Mouse (Mus musculus) forebrain, postnatal 0 days (tissue): ENCODE measurements around the gene Tmem106c. TPM values are rescaled to one million over a fixed set of nuclear protein-coding genes. Genes with fewer than 3 reads are reported as not detected.
A peak's percentile ranks its signal among the peaks of the same experiment; 100 is the strongest.

Experiments
- ATAC-seq: fragments of 200-750 bp; cut with Nextera tagmentation; 2 replicates; pipeline ENCODE4 v1.8.0; 2017; ENCODE audit warnings: mild to moderate bottlenecking, moderate library complexity
- DNase-seq: peaks from one replicate; pipeline ENCODE4 v3.0.0-alpha.2; 2015
- H3K27ac ChIP-seq: fragments of 300-500 bp; sonication (generic); 2 replicates; pipeline ENCODE4 v1.5.1; 2014; ENCODE audit warnings: low read depth, mild to moderate bottlenecking, antibody characterized with exemption, low read length, moderate library complexity, mixed read lengths
- H3K27me3 ChIP-seq: fragments of 300-500 bp; sonication (generic); 2 replicates; pipeline ENCODE4 v1.6.1; 2014; ENCODE audit warnings: mild to moderate bottlenecking, low read length, mixed read lengths; ENCODE audit not compliant: insufficient read depth
- H3K36me3 ChIP-seq: fragments of 300-500 bp; sonication (generic); 2 replicates; pipeline ENCODE4 v1.6.1; 2014; ENCODE audit warnings: mild to moderate bottlenecking, moderate library complexity; ENCODE audit not compliant: insufficient read depth
- H3K4me1 ChIP-seq: fragments of 300-500 bp; sonication (generic); 2 replicates; pipeline ENCODE4 v1.6.1; 2014; ENCODE audit warnings: antibody characterized with exemption; ENCODE audit not compliant: insufficient read depth
- H3K4me2 ChIP-seq: fragments of 300-500 bp; sonication (generic); 2 replicates; pipeline ENCODE4 v1.6.1; 2014; ENCODE audit warnings: low read depth, mild to moderate bottlenecking, moderate library complexity
- H3K4me3 ChIP-seq: fragments of 300-500 bp; sonication (generic); 2 replicates; pipeline ENCODE4 v1.5.1; 2014; ENCODE audit warnings: low read depth, low read length, mixed read lengths
- H3K9ac ChIP-seq: fragments of 300-500 bp; sonication (generic); 2 replicates; pipeline ENCODE4 v1.6.1; 2014; ENCODE audit warnings: mild to moderate bottlenecking
- H3K9me3 ChIP-seq: fragments of 300-500 bp; sonication (generic); 2 replicates; pipeline ENCODE4 v1.6.1; 2016; ENCODE audit warnings: low read length
- CTCF ChIP-seq: sonication (generic); IDR thresholded peaks from 2 replicates; pipeline ENCODE4 v1.5.1; 2016; ENCODE audit warnings: antibody characterized with exemption, control low read depth, low read depth
- WGBS: fragments of 180-500 bp; shearing (Covaris S2); extraction: QIAGEN DNeasy Blood & Tissue Kit; methylation state at CpG from one replicate; pipeline ENCODE4 v1.1.7; 2014; 5-methylcytosine and 5-hydroxymethylcytosine counted together
- polyA plus RNA-seq: library from polyadenylated mRNA; unstranded; fragments of >200 nt; fragmentation: Nextera tagmentation; extraction: Ambion mirVana; gene quantifications from 2 replicates; pipeline ENCODE4 v1.2.1, GENCODE M21; 2015
- total RNA-seq: library from RNA; depleted of rRNA; stranded (reverse); fragments of >200 nt; gene quantifications from 2 replicates; pipeline ENCODE4 v1.2.3, GENCODE M21; 2014

Gene Tmem106c
- total and polyA plus RNA-seq, 2 experiments from 2014 or later: 50.8 to 62.8 TPM

DNA sequence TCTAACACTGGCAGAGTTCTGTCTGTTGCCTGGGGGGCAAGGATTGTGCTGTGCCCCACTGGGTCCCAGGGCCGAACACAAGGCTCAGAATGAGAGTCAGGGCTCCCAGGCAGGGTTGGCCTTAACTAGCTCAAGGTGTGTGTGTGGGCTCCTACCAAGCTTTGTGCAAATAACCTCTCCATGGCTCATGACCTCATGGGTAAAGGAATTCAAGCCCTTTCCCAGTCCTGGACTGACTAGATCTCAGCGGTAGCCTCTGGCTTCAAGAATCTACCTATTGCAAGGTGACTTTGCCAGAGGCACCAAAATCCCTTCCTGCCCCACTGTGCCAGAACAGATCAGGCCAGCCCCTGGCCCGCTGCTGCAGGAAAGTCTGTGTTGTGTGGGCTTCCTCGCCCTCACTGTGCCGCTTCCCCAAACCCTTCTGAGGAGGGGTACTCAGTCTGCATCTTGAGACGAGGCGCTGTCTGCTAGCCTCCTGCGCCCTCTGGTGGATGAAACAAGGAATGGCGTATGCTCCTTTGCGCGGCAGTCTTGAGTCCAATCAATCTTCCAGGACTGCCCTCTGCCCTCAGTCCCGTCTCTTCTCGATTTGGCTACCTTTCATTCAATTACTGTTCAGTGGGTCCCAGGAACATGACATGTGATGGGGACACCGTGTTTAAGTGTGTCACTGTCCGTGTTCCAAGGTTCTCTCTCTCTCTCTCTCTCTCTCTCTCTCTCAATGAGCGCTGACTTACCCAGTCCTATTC lies 11.7 kb upstream of the Tmem106c start:
- no peaks in the 10 kb centered on the region for H3K9me3 ChIP-seq
- ATAC-seq: peak; percentile 80
- no peaks in the 10 kb centered on the region for H3K36me3 ChIP-seq
- H3K4me2 ChIP-seq: peak overlapping the region; percentile 21; the same call in 1 of the 2 replicates
- 15% methylated on average over 16 of the region's 16 CpGs for WGBS
- H3K9ac ChIP-seq: no peak overlapping the region
- H3K27ac ChIP-seq: no peak overlapping the region
- peak; percentile 87 for DNase-seq
- peak; percentile 100 for TF ChIP-seq CTCF
- H3K4me3 ChIP-seq: no peak overlapping the region
- no peaks in the 10 kb centered on the region for H3K4me1 ChIP-seq
- H3K27me3 ChIP-seq: no peaks in the 10 kb centered on the region

DNA sequence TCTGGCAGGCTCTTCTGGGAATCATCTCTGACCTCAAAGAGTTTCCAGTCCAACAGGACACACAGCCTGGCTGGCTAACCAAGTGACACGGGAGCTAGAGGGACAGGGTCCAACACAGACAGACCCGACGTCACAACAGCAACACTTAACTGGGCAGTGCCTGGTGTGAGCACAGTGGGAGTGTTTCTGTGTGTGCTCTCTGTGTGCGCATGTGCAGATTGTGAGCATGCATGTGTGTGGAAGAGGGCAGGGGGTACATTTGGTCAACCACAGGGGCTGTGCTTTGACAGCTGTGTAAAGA lies 11.2 kb upstream of the Tmem106c start:
- H3K27me3 ChIP-seq: no peaks in the 10 kb centered on the region
- 72% methylated on average over 4 of the region's 4 CpGs for WGBS
- H3K27ac ChIP-seq: no peak overlapping the region
- H3K9me3 ChIP-seq: no peaks in the 10 kb centered on the region
- ATAC-seq (0 out of 2 replicates have a peak, but pooled peaks have one; percentile 6), DNase-seq (no peak)
- peak overlapping the region; percentile 21; the same call in 1 of the 2 replicates for H3K4me2 ChIP-seq
- H3K4me3 ChIP-seq: no peak overlapping the region
- H3K4me1 ChIP-seq: no peaks in the 10 kb centered on the region
- H3K36me3 ChIP-seq: no peaks in the 10 kb centered on the region
- no peak overlapping the region for H3K9ac ChIP-seq
- TF ChIP-seq CTCF: no peak

- Histone ChIP-seq H3K9ac (no peak overlapping the region), H3K9me3 (no peaks in the 10 kb centered on the region), H3K36me3 (no peaks in the 10 kb centered on the region), H3K27me3 (no peaks in the 10 kb centered on the region), H3K4me1 (no peaks in the 10 kb centered on the region), H3K27ac (no peak overlapping the region), H3K4me3 (no peak overlapping the region), H3K4me2 (no peak overlapping the region)
- DNase-seq (no peak), ATAC-seq (no peak)
- TF ChIP-seq CTCF: no peak
- 81% methylated on average over 8 of the region's 8 CpGs for WGBS
These were observed 9.3 kb upstream of the Tmem106c start for GRCm38 (mm10) chr15:97954671-97955070.

GRCm38 (mm10) chr15:97955286-97955685 lies 8.7 kb upstream of the Tmem106c start:
- 69% methylated on average over 1 of the region's 1 CpGs for WGBS
- Histone ChIP-seq H3K36me3 (no peaks in the 10 kb centered on the region), H3K9ac (no peak overlapping the region), H3K4me3 (no peak overlapping the region), H3K4me2 (no peak overlapping the region), H3K27ac (no peak overlapping the region), H3K27me3 (no peaks in the 10 kb centered on the region), H3K9me3 (no peaks in the 10 kb centered on the region), H3K4me1 (no peaks in the 10 kb centered on the region)
- TF ChIP-seq CTCF: no peak
- DNase-seq: no peak
- ATAC-seq: no peak

GRCm38 (mm10) chr15:97955742-97956141 lies 8.3 kb upstream of the Tmem106c start:
- no peaks in the 10 kb centered on the region for H3K9me3 ChIP-seq
- H3K4me3 ChIP-seq: no peak overlapping the region
- DNase-seq (no peak), ATAC-seq (no peak)
- H3K4me2 ChIP-seq: no peak overlapping the region
- H3K27me3 ChIP-seq: no peaks in the 10 kb centered on the region
- no peak overlapping the region for H3K27ac ChIP-seq
- no peaks in the 10 kb centered on the region for H3K4me1 ChIP-seq
- H3K36me3 ChIP-seq: no peaks in the 10 kb centered on the region
- WGBS: 23% methylated on average over 4 of the region's 4 CpGs
- no peak overlapping the region for H3K9ac ChIP-seq
- no peak for TF ChIP-seq CTCF

DNA sequence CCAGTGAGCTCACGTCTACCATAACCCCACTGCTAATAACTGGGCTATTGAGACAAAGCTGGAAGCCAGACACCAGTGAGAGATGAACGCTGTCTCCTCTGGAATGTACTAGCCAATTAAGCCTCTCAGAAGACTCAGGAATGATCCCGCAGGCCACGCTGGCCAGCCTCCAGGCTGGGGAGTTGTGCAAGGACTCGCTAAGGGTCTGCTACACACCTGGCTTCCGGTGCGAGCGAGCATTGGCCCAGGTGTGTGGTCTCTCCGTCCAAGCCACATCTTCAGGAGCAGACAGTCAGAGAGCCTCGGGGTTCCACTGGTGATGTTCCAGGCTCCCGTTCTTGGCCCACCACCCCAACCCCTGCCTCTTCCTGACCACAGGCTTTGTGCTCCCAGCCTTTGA lies 7.6 kb upstream of the Tmem106c start:
- Histone ChIP-seq H3K9me3 (no peaks in the 10 kb centered on the region), H3K27me3 (no peaks in the 10 kb centered on the region), H3K4me2 (no peak overlapping the region), H3K9ac (no peak overlapping the region), H3K4me1 (no peaks in the 10 kb centered on the region), H3K4me3 (no peak overlapping the region), H3K36me3 (no peaks in the 10 kb centered on the region), H3K27ac (no peak overlapping the region)
- TF ChIP-seq CTCF: no peak
- WGBS: 51% methylated on average over 11 of the region's 11 CpGs
- DNase-seq (no peak), ATAC-seq (no peak)

- H3K9ac ChIP-seq: peak overlapping the region; percentile 76
- H3K36me3 ChIP-seq: no peaks in the 10 kb centered on the region
- peak overlapping the region; percentile 59 for H3K27ac ChIP-seq
- DNase-seq (no peak), ATAC-seq (no peak)
- peaks cover 10% of the 10 kb centered on the region for H3K4me1 ChIP-seq
- H3K4me3 ChIP-seq: peak overlapping the region; percentile 74
- no peak for TF ChIP-seq CTCF
- H3K27me3 ChIP-seq: no peaks in the 10 kb centered on the region
- peak overlapping the region; percentile 82 for H3K4me2 ChIP-seq
- 6% methylated on average over 13 of the region's 13 CpGs for WGBS
- H3K9me3 ChIP-seq: no peaks in the 10 kb centered on the region
These were observed 541 bp upstream of the Tmem106c start for GRCm38 (mm10) chr15:97963329-97963988.
